Mouse (Mus musculus): ENCODE data around the gene Vmn1r72.
"Not testable (repeated sequence)": the region's sequence is repeated elsewhere in the genome, so short reads cannot be mapped to it uniquely, and the experiment has no call there.

Gene Vmn1r72

GRCm38 (mm10) chr7:11680047-11680446 is at the start of gene Vmn1r72:
TSS of gene Vmn1r72 (minus strand) at chr7:11680147.
- not testable (repeated sequence) for DNase-seq (ENCODE audit: low spot score)

GRCm38 (mm10) chr7:11617082-11617481 is 62.9 kb downstream of the Vmn1r72 start:
- peak; percentile 15 for DNase-seq (ENCODE audit: low spot score)

All from yolk sac, embryonic 10.5 days (tissue).